Mouse (Mus musculus): Measurements from ENCODE around the gene Ccdc8. TPM values are rescaled to one million over a fixed set of nuclear protein-coding genes. Genes with fewer than 3 reads are reported as not detected.

Gene Ccdc8
- polyA plus RNA-seq, 1 experiment from 2014 or later, result 35.2 TPM

DNA sequence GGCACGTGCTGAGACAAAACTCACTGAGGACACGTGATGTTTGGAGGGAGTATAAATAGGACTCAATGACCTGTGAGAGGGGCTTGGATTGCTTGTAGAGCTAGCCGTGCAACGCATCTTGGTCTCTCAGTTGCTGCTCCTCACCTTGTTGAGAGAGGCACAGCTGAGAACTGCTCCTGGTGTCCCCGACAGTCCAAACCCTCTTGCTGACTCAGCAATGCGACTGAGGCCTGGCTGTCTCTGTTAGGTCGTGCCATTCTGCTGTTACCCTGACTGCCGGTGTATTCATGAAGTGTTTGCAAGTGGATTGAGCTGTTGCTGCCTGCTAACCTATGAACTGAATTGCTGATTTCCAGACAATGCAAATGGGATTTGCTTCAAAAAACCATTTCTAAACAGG is 16.2 kb upstream of the Ccdc8 start:
- H3K36me3 ChIP-seq, result no peaks in the 10 kb centered on the region
- no peak overlapping the region for H3K27ac ChIP-seq
- no peaks in the 10 kb centered on the region for H3K9me3 ChIP-seq
- ATAC-seq (ENCODE audit: insufficient number of reproducible peaks, insufficient read depth, low FRiP score, low TSS enrichment, low read depth), result no peak
- no peak overlapping the region for H3K9ac ChIP-seq (replicated peaks)
- H3K27me3 ChIP-seq, result no peaks in the 10 kb centered on the region
- no peak overlapping the region for H3K4me2 ChIP-seq
- no peak overlapping the region for H3K4me3 ChIP-seq (replicated peaks)
- 64% methylated on average over 8 of the region's 8 CpGs for WGBS
- peaks cover 12% of the 10 kb centered on the region for H3K4me1 ChIP-seq (replicated peaks)

DNA sequence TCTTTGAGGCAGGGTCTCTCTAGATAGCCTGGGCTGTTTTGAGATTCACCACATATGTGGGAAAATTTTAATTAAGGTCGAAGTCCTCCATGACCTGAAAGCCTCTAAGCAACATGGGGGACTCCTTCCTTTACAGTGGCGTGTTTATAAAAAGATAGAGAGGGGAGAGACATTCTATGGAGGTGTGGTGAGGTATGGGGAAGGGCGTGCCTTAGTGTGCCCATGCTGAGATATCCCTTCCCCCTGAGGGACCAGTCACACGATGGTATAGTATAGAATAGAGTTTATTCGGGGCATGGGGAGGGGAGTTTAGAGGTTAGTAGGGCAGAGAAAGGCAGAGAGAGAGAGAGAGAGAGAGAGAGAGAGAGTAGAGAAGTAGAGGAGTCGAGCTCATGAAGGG is 14.3 kb upstream of the Ccdc8 start:
- H3K4me1 ChIP-seq (replicated peaks), result peaks cover 23% of the 10 kb centered on the region
- no peak overlapping the region for H3K27ac ChIP-seq
- no peak overlapping the region for H3K9ac ChIP-seq (replicated peaks)
- no peaks in the 10 kb centered on the region for H3K36me3 ChIP-seq
- H3K4me3 ChIP-seq (replicated peaks), result no peak overlapping the region
- H3K4me2 ChIP-seq, result no peak overlapping the region
- H3K27me3 ChIP-seq, result no peaks in the 10 kb centered on the region
- ATAC-seq (ENCODE audit: insufficient number of reproducible peaks, insufficient read depth, low FRiP score, low TSS enrichment, low read depth), result no peak
- WGBS, result 70% methylated on average over 6 of the region's 6 CpGs
- H3K9me3 ChIP-seq, result no peaks in the 10 kb centered on the region

DNA sequence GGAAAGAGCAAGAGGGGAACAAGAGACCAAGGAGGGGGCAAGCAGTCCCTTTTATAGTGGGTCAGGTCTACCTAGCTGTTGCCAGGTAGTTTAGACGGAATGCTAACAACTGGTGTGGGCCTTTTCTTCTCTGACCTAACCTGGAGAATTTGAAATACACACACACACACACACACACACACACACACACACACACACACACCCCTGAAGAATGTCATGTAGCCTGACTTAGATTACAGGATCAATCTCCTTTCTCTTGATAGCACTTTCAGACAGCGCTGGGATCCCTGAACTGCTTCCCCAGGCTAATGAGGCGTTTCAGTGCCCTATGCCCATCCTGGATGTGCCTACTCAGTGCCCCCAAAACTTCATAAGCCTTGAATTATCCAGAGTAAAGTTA is 13.9 kb upstream of the Ccdc8 start:
- H3K4me2 ChIP-seq, result no peak overlapping the region
- peaks cover 26% of the 10 kb centered on the region for H3K4me1 ChIP-seq (replicated peaks)
- no peak overlapping the region for H3K4me3 ChIP-seq (replicated peaks)
- H3K36me3 ChIP-seq, result no peaks in the 10 kb centered on the region
- no peak overlapping the region for H3K9ac ChIP-seq (replicated peaks)
- no peaks in the 10 kb centered on the region for H3K27me3 ChIP-seq
- H3K27ac ChIP-seq, result no peak overlapping the region
- no peak for ATAC-seq (ENCODE audit: insufficient number of reproducible peaks, insufficient read depth, low FRiP score, low TSS enrichment, low read depth)
- 88% methylated on average over 3 of the region's 3 CpGs for WGBS
- H3K9me3 ChIP-seq, result no peaks in the 10 kb centered on the region

DNA sequence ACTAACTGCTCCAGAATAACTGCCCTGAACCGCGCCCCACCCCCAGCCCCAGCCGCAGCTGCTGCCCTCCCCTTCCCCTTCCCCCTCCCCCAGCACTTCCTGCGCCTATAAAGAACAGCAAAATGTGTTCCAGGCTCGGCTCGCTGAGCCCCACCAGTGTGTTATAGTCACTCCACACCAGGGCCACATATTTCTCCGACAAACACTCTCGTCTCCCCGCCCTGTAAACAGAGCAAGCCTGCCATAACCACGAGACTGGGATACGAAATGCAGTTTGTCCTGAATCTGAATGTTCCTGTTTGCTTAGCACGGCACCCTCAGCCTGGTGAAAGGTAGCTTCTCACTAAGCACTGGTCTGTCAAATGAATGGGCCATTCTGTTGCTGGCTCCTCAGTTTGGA is 12.2 kb upstream of the Ccdc8 start:
- Histone ChIP-seq H3K36me3 (no peaks in the 10 kb centered on the region), H3K9me3 (no peaks in the 10 kb centered on the region), H3K9ac (replicated peaks) (no peak overlapping the region), H3K4me1 (replicated peaks) (peaks cover 30% of the 10 kb centered on the region), H3K27me3 (no peaks in the 10 kb centered on the region), H3K4me2 (peak overlapping the region; percentile 51), H3K27ac (peak overlapping the region; percentile 94), H3K4me3 (replicated peaks) (peak overlapping the region; percentile 24)
- peak; percentile 77 for ATAC-seq (ENCODE audit: insufficient number of reproducible peaks, insufficient read depth, low FRiP score, low TSS enrichment, low read depth)
- 1% methylated on average over 12 of the region's 12 CpGs for WGBS

DNA sequence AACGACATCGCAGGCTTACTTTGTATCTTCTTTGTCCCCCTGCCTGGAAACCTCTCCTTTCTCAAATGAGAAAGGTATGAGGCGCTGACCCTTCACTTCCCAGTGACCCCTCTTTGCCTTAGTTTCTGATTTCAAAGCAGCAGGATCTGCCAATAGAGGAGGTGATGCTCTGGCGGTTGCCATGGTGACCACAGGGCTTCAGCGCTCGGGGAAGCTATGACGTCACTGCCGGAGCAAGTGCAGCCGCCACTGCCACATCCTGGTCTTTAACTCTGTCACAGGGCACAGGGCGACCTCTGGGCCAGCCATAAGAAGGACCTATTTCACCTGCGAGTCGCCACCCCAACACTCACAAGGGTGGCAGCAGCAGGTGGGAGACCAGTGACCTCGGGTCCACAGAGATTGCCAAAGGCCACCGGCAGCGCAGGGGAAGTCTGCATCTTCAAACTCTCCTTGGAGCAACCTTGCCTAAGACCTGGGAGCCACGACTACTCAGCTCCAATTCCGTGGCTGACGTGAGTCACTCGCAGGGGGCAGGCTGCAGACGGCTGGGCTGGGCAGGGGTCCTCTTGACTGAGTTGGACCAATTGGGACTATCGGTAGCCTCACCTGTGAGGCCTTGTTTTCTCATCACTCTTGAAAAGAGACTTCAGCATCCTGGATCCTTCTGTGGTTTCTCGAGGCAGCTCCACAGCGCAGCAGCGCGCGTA is 9.5 kb upstream of the Ccdc8 start, which contains the start of gene Gm42372:
TSS of gene Gm42372 (plus strand) at position 228 of the 710 bp plus-strand sequence.
- H3K4me2 ChIP-seq, result peak within 1 kb of the TSS; percentile 59
- H3K27me3 ChIP-seq, result no peaks in the 10 kb centered on the region
- H3K9ac ChIP-seq (replicated peaks), result 0 out of 2 replicates have a peak within 1 kb of the TSS, but pooled peaks have one; percentile 31
- no peaks in the 10 kb centered on the region for H3K9me3 ChIP-seq
- 0 out of 2 replicates have a peak within 1 kb of the TSS, but pooled peaks have one; percentile 47 for H3K27ac ChIP-seq
- peaks cover 40% of the 10 kb centered on the region for H3K4me1 ChIP-seq (replicated peaks)
- no peaks in the 10 kb centered on the region for H3K36me3 ChIP-seq
- 20% methylated on average over 26 of the region's 26 CpGs for WGBS
- no peak for ATAC-seq (ENCODE audit: insufficient number of reproducible peaks, insufficient read depth, low FRiP score, low TSS enrichment, low read depth)
- H3K4me3 ChIP-seq (replicated peaks), result peak within 1 kb of the TSS; percentile 30

DNA sequence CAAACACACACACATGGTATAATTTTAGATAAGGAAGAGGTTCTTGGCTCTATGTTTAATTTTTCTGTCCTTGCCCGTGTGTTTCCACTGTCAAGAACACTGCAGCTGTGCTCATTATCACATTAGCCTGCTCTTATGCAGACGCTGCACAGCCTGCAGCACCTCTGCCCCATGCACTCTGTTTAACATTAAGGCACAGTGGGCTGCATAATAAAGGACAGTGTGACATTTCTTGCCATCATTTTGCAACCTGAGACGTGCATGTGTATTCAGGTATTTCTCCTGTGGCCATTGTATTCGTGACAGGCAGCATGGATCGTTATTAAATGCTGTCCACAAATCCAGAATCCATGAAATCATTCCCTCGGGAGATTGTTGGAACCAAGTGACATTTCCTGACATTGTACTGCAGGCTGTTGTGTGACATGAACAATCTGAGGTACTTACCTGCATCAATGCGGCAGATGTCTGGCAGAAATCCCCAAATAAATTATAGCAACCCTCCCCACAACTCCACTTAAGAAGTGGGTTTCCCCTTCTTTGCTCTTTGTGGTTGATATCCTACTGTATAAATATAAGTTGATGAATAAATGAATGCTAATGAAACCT is 4.9 kb upstream of the Ccdc8 start:
- peak overlapping the region; percentile 74 for H3K27ac ChIP-seq
- no peak for ATAC-seq (ENCODE audit: insufficient number of reproducible peaks, insufficient read depth, low FRiP score, low TSS enrichment, low read depth)
- H3K9me3 ChIP-seq, result no peaks in the 10 kb centered on the region; the same call in 1 of the 2 replicates
- peaks cover 52% of the 10 kb centered on the region for H3K4me1 ChIP-seq (replicated peaks)
- H3K36me3 ChIP-seq, result no peaks in the 10 kb centered on the region
- no peak overlapping the region for H3K4me3 ChIP-seq (replicated peaks)
- 41% methylated on average over 7 of the region's 7 CpGs for WGBS
- no peak overlapping the region for H3K4me2 ChIP-seq
- no peaks in the 10 kb centered on the region for H3K27me3 ChIP-seq
- H3K9ac ChIP-seq (replicated peaks), result no peak overlapping the region; the same call in 1 of the 2 replicates

DNA sequence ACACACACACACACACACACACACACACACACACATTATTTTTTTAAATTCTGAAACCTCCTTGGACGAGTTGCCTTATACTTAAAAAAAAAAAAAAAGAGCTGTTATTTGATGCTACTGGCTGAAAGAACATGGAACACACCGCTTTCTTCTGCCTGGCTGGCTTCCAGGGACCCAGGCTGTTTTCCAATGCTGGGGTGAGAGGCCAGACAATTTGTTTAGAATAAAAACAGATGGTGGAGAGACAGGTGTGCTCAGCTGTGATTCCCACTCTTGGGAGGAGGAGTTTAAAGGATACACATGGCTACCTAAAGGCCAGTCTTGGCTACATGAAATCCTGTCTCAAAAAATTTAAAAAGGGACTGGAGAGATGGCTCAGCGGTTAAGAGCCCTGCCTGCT is 4.1 kb upstream of the Ccdc8 start:
- Histone ChIP-seq H3K9me3 (no peaks in the 10 kb centered on the region; the same call in 1 of the 2 replicates), H3K4me3 (replicated peaks) (no peak overlapping the region), H3K27me3 (no peaks in the 10 kb centered on the region), H3K4me1 (replicated peaks) (peaks cover 49% of the 10 kb centered on the region), H3K36me3 (no peaks in the 10 kb centered on the region), H3K9ac (replicated peaks) (no peak overlapping the region), H3K4me2 (no peak overlapping the region), H3K27ac (peak overlapping the region; percentile 74)
- WGBS, result 39% methylated on average over 3 of the region's 3 CpGs
- no peak for ATAC-seq (ENCODE audit: insufficient number of reproducible peaks, insufficient read depth, low FRiP score, low TSS enrichment, low read depth)

DNA sequence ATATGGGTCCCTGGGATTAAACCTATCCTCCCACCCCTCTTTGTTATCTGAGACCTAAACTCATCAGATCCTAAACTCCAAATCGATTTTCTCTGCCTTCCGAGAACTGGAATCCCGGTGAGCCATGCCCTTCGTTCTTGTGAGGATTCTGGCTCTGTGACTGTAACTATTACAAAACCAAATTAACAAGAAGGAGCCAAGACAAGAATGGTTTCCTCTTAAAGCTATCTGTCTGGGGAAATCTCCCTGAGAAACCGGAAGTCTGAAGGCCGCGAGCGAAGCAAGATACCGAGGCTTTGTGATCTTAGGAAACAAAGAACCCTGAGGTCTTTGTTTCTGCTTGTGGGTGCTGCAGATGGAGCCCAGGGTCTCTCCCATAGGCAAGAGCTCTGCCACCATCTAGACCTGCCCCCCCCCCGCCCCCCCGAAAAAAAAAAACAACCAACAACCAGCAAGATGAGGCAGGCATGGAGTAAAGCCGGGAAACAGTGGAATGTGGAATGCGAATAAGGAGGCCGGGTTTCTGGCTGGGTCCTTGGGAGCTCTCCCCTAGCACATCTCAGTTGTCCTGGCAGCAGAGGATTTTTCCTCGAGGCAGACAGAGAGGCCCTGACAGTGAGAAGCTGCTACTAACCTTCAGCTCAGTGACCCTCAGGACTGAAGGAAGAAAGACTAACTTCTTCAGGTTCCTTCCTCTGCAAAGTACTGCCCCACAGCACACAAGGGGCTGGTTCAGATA is 2.3 kb upstream of the Ccdc8 start:
- H3K9me3 ChIP-seq, result no peaks in the 10 kb centered on the region; the same call in 1 of the 2 replicates
- ATAC-seq (ENCODE audit: insufficient number of reproducible peaks, insufficient read depth, low FRiP score, low TSS enrichment, low read depth), result no peak
- no peak overlapping the region for H3K9ac ChIP-seq (replicated peaks)
- peaks cover 4% of the 10 kb centered on the region for H3K36me3 ChIP-seq
- peak overlapping the region; percentile 82 for H3K27ac ChIP-seq
- no peak overlapping the region for H3K4me2 ChIP-seq
- 50% methylated on average over 15 of the region's 15 CpGs for WGBS
- no peaks in the 10 kb centered on the region for H3K27me3 ChIP-seq
- H3K4me3 ChIP-seq (replicated peaks), result no peak overlapping the region
- H3K4me1 ChIP-seq (replicated peaks), result peaks cover 52% of the 10 kb centered on the region

DNA sequence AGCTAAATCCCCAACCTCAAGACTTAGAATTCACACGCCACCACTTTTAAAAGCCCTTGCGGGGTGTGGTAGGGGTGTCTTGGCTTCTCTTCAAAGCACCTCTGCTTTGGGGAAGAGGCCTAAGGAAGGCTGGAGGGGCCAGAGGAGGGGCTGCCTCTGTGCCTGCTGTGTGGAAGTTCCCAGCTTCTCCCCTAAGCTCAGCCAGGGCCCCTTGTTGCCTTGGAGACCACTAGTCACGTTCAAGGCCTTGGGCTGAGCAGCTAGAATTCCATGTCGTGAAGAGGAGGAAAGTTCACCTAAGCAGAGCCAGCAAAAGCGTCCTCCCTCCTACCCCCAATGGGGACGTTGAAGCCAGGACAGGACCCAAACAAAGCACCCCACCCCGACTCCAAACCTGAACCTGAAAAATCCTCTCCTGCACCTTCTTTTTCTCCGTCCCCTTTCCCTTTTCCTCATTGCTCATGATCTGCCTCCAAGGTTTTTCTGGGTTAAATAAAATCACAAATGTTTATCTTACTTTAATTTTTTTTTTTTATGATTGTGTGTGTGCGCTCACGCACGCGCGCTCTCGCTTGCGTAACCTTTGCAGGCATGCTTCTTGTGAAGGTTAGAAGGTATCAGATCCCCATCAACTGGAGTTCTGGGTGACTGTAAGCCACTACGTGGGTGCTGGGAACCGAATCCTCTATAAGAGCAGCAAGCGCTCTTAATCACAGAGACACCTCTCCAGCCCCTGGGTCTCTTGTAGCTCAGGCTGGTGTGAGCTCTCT is 642 bp upstream of the Ccdc8 start:
- Histone ChIP-seq H3K27me3 (no peaks in the 10 kb centered on the region), H3K27ac (peak overlapping the region; percentile 95), H3K4me1 (replicated peaks) (peaks cover 69% of the 10 kb centered on the region), H3K9me3 (no peaks in the 10 kb centered on the region; the same call in 1 of the 2 replicates), H3K9ac (replicated peaks) (no peak overlapping the region), H3K36me3 (peaks cover 19% of the 10 kb centered on the region), H3K4me2 (peak overlapping the region; percentile 47), H3K4me3 (replicated peaks) (peak overlapping the region; percentile 8; the same call in 1 of the 2 replicates)
- peak; percentile 50; the same call in 1 of the 2 replicates for ATAC-seq (ENCODE audit: insufficient number of reproducible peaks, insufficient read depth, low FRiP score, low TSS enrichment, low read depth)
- 55% methylated on average over 18 of the region's 18 CpGs for WGBS

DNA sequence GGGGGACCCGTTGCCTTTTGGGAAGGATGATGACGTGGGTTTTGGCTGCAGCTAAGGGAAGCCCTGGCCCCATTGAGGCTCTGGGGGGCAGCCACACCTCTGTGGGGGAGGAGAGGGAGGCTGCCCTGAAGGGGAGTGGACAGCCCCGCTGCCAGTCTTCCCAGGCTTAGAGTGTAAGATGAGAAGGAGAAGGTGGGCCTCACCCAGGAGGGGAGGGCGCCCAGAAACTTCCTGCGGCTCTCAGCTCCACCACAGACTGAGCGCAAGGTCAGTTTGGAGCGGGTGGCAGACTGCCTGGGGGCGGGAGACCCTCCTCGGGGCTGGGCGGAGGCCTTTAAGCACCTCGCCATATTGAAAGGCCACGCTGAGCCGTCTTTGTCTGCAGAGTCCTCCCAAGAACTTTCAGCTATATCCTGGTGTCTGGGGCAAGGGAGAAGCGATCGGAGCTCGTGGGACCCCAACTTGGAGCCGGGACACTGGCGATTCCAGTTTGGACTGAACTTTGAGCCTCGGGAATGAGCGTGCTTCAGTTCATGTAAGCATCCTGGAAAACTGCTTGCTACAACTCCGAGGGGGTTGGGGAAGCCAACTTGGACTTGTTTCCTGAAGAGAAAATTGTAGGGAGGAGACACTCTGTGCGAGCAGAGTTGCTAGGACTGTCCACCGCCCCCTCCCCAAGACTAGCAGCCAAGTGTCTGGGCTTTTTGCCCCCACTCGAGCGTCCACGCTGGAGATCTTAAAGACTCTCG is 1.3 kb downstream of the Ccdc8 start:
- under 1% methylated on average over 27 of the region's 27 CpGs for WGBS
- Histone ChIP-seq H3K27ac (peak overlapping the region; percentile 89), H3K27me3 (no peaks in the 10 kb centered on the region), H3K36me3 (peaks cover 39% of the 10 kb centered on the region), H3K9ac (replicated peaks) (peak overlapping the region; percentile 87), H3K9me3 (no peaks in the 10 kb centered on the region; the same call in 1 of the 2 replicates), H3K4me1 (replicated peaks) (peaks cover 61% of the 10 kb centered on the region), H3K4me2 (peak overlapping the region; percentile 89), H3K4me3 (replicated peaks) (peak overlapping the region; percentile 73)
- peak; percentile 94 for ATAC-seq (ENCODE audit: insufficient number of reproducible peaks, insufficient read depth, low FRiP score, low TSS enrichment, low read depth)
